Mouse (Mus musculus) liver, embryonic 14.5 days (tissue): ENCODE measurements at regions not wholly inside any gene's neighbourhood (a gene's known extent, or its start where the extent isn't known, plus 50 kb on each side); places are given as distances from the start of the nearest gene placed in this dataset.

ENCODE experiments used
- ATAC-seq: fragments of 200-750 bp; cut with Nextera tagmentation; 2 replicates; pipeline ENCODE4 v1.8.0; 2017; ENCODE audit warnings: moderate number of reproducible peaks, mild to moderate bottlenecking, moderate library complexity; ENCODE audit not compliant: insufficient read depth
- DNase-seq, 3 experiments: peaks; one replicate each; pipeline ENCODE4 v3.0.0-alpha.2; 2012 to 2013; ENCODE audit warnings: low read depth in 3 of 3, low spot score in 3 of 3
- H3K27ac ChIP-seq: fragments of 300-500 bp; sonication (generic); 2 replicates; pipeline ENCODE4 v1.5.1; 2014; ENCODE audit warnings: moderate library complexity, mild to moderate bottlenecking, control low read depth, inconsistent platforms
- H3K27me3 ChIP-seq: fragments of 300-500 bp; sonication (generic); 2 replicates; pipeline ENCODE4 v1.6.1; 2014; ENCODE audit warnings: mild to moderate bottlenecking, low read length, moderate library complexity; ENCODE audit not compliant: control insufficient read depth, insufficient read depth
- H3K36me3 ChIP-seq: fragments of 300-500 bp; sonication (generic); replicated peaks from 2 replicates; pipeline ENCODE4 v1.6.1; 2014; ENCODE audit warnings: low read depth; ENCODE audit not compliant: control insufficient read depth, insufficient read depth
- H3K4me1 ChIP-seq, 2 experiments: fragments of 200-500 bp in 1 of 2; fragments of 300-500 bp in 1 of 2; sonication (generic) in 1 of 2; replicated peaks; 2 replicates each; pipeline ENCODE4 v1.6.1; 2012 to 2014; ENCODE audit warnings: antibody characterized with exemption in 1 of 2, inconsistent platforms in 1 of 2, low read length in 1 of 2; ENCODE audit not compliant: control insufficient read depth in 2 of 2, insufficient read depth in 2 of 2
- H3K4me2 ChIP-seq: fragments of 300-500 bp; sonication (generic); 2 replicates; pipeline ENCODE4 v1.6.1; 2014; ENCODE audit warnings: low read depth, mild to moderate bottlenecking, control low read depth, moderate library complexity
- H3K4me3 ChIP-seq, 2 experiments: fragments of 200-500 bp in 1 of 2; fragments of 300-500 bp in 1 of 2; sonication (generic) in 1 of 2; 2 replicates each; pipeline ENCODE4 v1.5.1; 2012 to 2014; ENCODE audit warnings: low read depth in 2 of 2, low read length in 2 of 2, mild to moderate bottlenecking in 2 of 2, control low read depth in 1 of 2, inconsistent platforms in 1 of 2, moderate library complexity in 1 of 2; ENCODE audit not compliant: insufficient read depth in 1 of 2
- H3K9ac ChIP-seq: fragments of 300-500 bp; sonication (generic); replicated peaks from 2 replicates; pipeline ENCODE4 v1.6.1; 2014; ENCODE audit warnings: mild to moderate bottlenecking, control low read depth, moderate library complexity
- H3K9me3 ChIP-seq: fragments of 300-500 bp; sonication (generic); 2 replicates; pipeline ENCODE4 v1.6.1; 2016; ENCODE audit warnings: low read length, mixed read lengths; ENCODE audit not compliant: control insufficient read depth
- CTCF ChIP-seq: IDR thresholded peaks from 2 replicates; pipeline ENCODE4 v1.5.1; 2016; ENCODE audit warnings: antibody characterized with exemption, low read depth, control low read depth
- EP300 ChIP-seq: IDR thresholded peaks from 2 replicates; pipeline ENCODE4 v1.6.1; 2016; ENCODE audit warnings: antibody characterized with exemption, low read depth
- whole genome bisulfite sequencing: fragments of 180-500 bp; shearing (Covaris S2); extraction: QIAGEN DNeasy Blood & Tissue Kit; methylation state at CpG from one replicate; pipeline ENCODE4 v1.1.7; 2014; ENCODE audit not compliant: insufficient replicate concordance; 5-methylcytosine and 5-hydroxymethylcytosine counted together

DNA sequence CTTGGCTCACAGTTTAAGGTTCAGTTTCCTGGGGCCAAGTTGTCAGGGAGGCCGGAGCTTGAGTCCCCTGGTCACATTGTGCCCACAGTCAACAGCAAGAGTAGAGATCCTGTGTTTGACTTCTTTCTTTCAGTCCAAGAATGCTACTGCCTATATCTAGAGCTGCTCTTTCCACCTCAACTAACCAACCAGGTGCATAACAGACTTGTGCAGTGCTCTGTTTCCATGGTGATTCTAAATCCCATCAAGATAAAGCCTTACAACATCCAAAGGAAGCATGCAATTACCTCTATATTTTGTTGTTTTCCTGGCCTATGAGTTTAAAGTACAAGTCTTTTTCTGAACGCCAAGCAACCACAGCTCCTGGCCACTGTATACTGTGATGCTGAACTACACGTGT, 76.4 kb upstream of the Coch start:
- H3K4me1 ChIP-seq = no peaks in the 10 kb centered on the region
- H3K27me3 ChIP-seq = no peaks in the 10 kb centered on the region
- H3K9ac ChIP-seq = no peak overlapping the region
- H3K4me2 ChIP-seq = no peak overlapping the region
- ATAC-seq (no peak), DNase-seq (no peak)
- WGBS = 58% methylated on average over 3 of the region's 3 CpGs
- H3K9me3 ChIP-seq = no peaks in the 10 kb centered on the region
- TF ChIP-seq CTCF = no peak
- no peak for TF ChIP-seq EP300
- no peaks in the 10 kb centered on the region for H3K36me3 ChIP-seq
- no peak overlapping the region for H3K4me3 ChIP-seq
- H3K27ac ChIP-seq = no peak overlapping the region

- Histone ChIP-seq H3K9me3 (no peaks in the 10 kb centered on the region), H3K4me1 (0 out of 4 replicates have a peak, but pooled peaks cover 0 to 2% of the 10 kb centered on the region in 2 experiments), H3K4me3 (no peak overlapping the region), H3K27ac (no peak overlapping the region), H3K36me3 (no peaks in the 10 kb centered on the region), H3K9ac (no peak overlapping the region), H3K4me2 (no peak overlapping the region), H3K27me3 (no peaks in the 10 kb centered on the region)
- DNase-seq = no peak
- no peak for ATAC-seq
- 52% methylated on average over 2 of the region's 2 CpGs for WGBS
- TF ChIP-seq CTCF (no peak), EP300 (no peak)
Measured at GRCm38 (mm10) chr12:51521610-51522120, 71.5 kb upstream of the Coch start.

- no peak for DNase-seq
Measured at GRCm38 (mm10) chr12:51523866-51524265, 69.3 kb upstream of the Coch start.

GRCm38 (mm10) chr12:51527854-51528253, 65.3 kb upstream of the Coch start:
- no peak for ATAC-seq
- TF ChIP-seq EP300 = no peak
- TF ChIP-seq CTCF = no peak
- H3K36me3 ChIP-seq = no peaks in the 10 kb centered on the region
- H3K9ac ChIP-seq = no peak overlapping the region
- no peaks in the 10 kb centered on the region for H3K9me3 ChIP-seq
- H3K27ac ChIP-seq = no peak overlapping the region
- DNase-seq = no peak
- WGBS = 55% methylated on average over 2 of the region's 2 CpGs
- no peaks in the 10 kb centered on the region for H3K27me3 ChIP-seq
- 0 out of 4 replicates have a peak, but pooled peaks cover 0 to 2% of the 10 kb centered on the region in 2 experiments for H3K4me1 ChIP-seq
- no peak overlapping the region for H3K4me2 ChIP-seq
- no peak overlapping the region for H3K4me3 ChIP-seq

More at GRCm38 (mm10) chr12:51523866-51524265, 69.3 kb upstream of the Coch start:
- ATAC-seq = no peak
- 0 out of 4 replicates have a peak, but pooled peaks cover 0 to 2% of the 10 kb centered on the region in 2 experiments for H3K4me1 ChIP-seq
- TF ChIP-seq EP300 = no peak
- no peak for TF ChIP-seq CTCF
- no peak overlapping the region for H3K27ac ChIP-seq
- H3K4me3 ChIP-seq = no peak overlapping the region
- WGBS = 59% methylated on average over 4 of the region's 4 CpGs
- no peak overlapping the region for H3K4me2 ChIP-seq
- no peaks in the 10 kb centered on the region for H3K9me3 ChIP-seq
- H3K9ac ChIP-seq = no peak overlapping the region
- H3K27me3 ChIP-seq = no peaks in the 10 kb centered on the region
- no peaks in the 10 kb centered on the region for H3K36me3 ChIP-seq

- no peak for ATAC-seq
- no peak overlapping the region for H3K4me2 ChIP-seq
- H3K9me3 ChIP-seq = no peaks in the 10 kb centered on the region
- no peak for DNase-seq
- no peak overlapping the region for H3K4me3 ChIP-seq
- no peak overlapping the region for H3K9ac ChIP-seq
- no peaks in the 10 kb centered on the region for H3K36me3 ChIP-seq
- 13% methylated on average over 5 of the region's 5 CpGs for WGBS
- no peak overlapping the region for H3K27ac ChIP-seq
- H3K27me3 ChIP-seq = no peaks in the 10 kb centered on the region
- no peak for TF ChIP-seq CTCF
- TF ChIP-seq EP300 = no peak
- no peaks in the 10 kb centered on the region for H3K4me1 ChIP-seq
Measured at GRCm38 (mm10) chr12:51534606-51535005, 58.5 kb upstream of the Coch start.
